Comparison of ENCODE assay signal across 27 mouse cellular contexts in the genomic region with DNA sequence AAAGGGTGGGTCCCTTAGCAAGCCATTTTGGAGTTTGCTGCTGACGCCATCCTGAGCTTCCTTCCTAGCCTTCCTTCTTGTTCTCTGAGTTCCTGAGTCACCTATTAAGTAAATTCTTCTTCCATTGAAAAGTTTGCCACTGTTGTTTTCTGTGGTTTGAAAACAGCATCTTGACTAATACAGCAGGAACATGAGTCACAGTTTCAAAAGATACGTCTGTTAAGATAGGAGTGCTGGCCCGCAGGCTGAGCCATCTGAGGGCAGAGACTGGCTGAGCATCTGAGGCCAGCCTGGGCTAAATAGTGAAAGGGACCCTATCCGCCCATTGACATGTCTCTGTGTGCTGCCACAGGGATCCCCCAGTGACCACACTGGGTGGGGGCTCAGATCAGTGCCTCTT.
DNase-seq lines count a peak whose midpoint lies in the region; ATAC-seq and TF ChIP-seq lines count a peak whose summit lies in the region.
"Had no signal": no experiment of that assay in that cellular context is flagged by ENCODE, and none has a peak within 500 bp of the region (broad histone marks: within the 10 kb centered on the region; RNA-seq: fewer than 3 reads in every experiment).

No protein-coding gene starts in this region.

- ATAC-seq in midbrain, embryonic 13.5 days: no peak
- ATAC-seq: forebrain, embryonic 13.5 days; hindbrain, postnatal 0 days; intestine, embryonic 15.5 days; liver, embryonic 12.5 days; liver, postnatal 0 days had no signal

- no peaks in the 10 kb centered on the region for H3K36me3 ChIP-seq in MEL (ENCODE audit: control insufficient read depth in 1 of 2, insufficient read depth in 2 of 2, low read length in 2 of 2)
- H3K36me3 ChIP-seq in myocyte (ENCODE audit: control insufficient read depth, insufficient read depth): no peaks in the 10 kb centered on the region
- H3K36me3 ChIP-seq in midbrain, embryonic 13.5 days: no peaks in the 10 kb centered on the region
- H3K36me3 ChIP-seq: heart, embryonic 13.5 days; hindbrain, embryonic 12.5 days; intestine, embryonic 15.5 days; limb, embryonic 13.5 days; liver, embryonic 12.5 days; stomach, embryonic 15.5 days had no signal

- DNase-seq in heart, adult 11 months: peak; percentile 68
- no peak for DNase-seq in heart, postnatal 25 days (ENCODE audit: low spot score)
- peak; percentile 37 for DNase-seq in MEL (ENCODE audit: low read depth, low spot score)
- DNase-seq in fibroblast of lung, adult 2 months (ENCODE audit: low read depth): peak; percentile 27
- no peak for DNase-seq in spleen, adult 18-20 months
- DNase-seq in left cerebral cortex, adult 8-10 months (ENCODE audit: low spot score in 2 of 2): no peak
- DNase-seq: adrenal gland, postnatal 14 days; cerebellum, adult 11-12 months; cerebellum, postnatal 10 days; gastrocnemius, postnatal 25 days; heart, postnatal 36 days; kidney, adult 2 months; liver, postnatal 0 days; thymus, postnatal 25 days had no signal

- H3K4me2 ChIP-seq in myocyte (ENCODE audit: low read depth): peak overlapping the region; percentile 28
- no peak overlapping the region for H3K4me2 ChIP-seq in midbrain, embryonic 13.5 days (replicated peaks)
- H3K4me2 ChIP-seq: forebrain, embryonic 13.5 days; heart, embryonic 13.5 days; hindbrain, embryonic 12.5 days; intestine, embryonic 15.5 days; limb, embryonic 13.5 days; liver, embryonic 12.5 days; midbrain, embryonic 11.5 days; stomach, embryonic 15.5 days had no signal

- no peaks in the 10 kb centered on the region for H3K79me2 ChIP-seq in MEL (ENCODE audit: control insufficient read depth, insufficient read depth, low read length, poor library complexity)
- no peaks in the 10 kb centered on the region for H3K79me2 ChIP-seq in myocyte (ENCODE audit: control insufficient read depth, insufficient read depth)

- TF ChIP-seq POLR2A in MEL (IDR thresholded peaks at IDR 0.05; ENCODE audit: control insufficient read depth in 1 of 2, insufficient read depth in 1 of 2, low read depth in 1 of 2, low read length in 2 of 2, poor library complexity in 1 of 2) (no peak), myocyte (IDR thresholded peaks at IDR 0.05; ENCODE audit: insufficient read length, low read depth) (no peak)

- TF ChIP-seq RAD21 in MEL (IDR thresholded peaks at IDR 0.05; ENCODE audit: low read depth, low read length): no peak

- no peaks in the 10 kb centered on the region for H3K9me3 ChIP-seq in MEL (replicated peaks; ENCODE audit: insufficient read depth, low read length)
- no peaks in the 10 kb centered on the region for H3K9me3 ChIP-seq in midbrain, embryonic 13.5 days
- H3K9me3 ChIP-seq: forebrain, embryonic 13.5 days; heart, embryonic 13.5 days; hindbrain, embryonic 12.5 days; intestine, embryonic 15.5 days; limb, embryonic 13.5 days; liver, embryonic 12.5 days; stomach, embryonic 15.5 days had no signal

- H3K4me3 ChIP-seq in MEL (ENCODE audit: control insufficient read depth in 1 of 2, insufficient read depth in 1 of 2, low read depth in 2 of 2, low read length in 2 of 2): no peak overlapping the region
- no peak overlapping the region for H3K4me3 ChIP-seq in myocyte
- H3K4me3 ChIP-seq in midbrain, embryonic 13.5 days (replicated peaks): no peak overlapping the region
- H3K4me3 ChIP-seq: erythroblast, embryonic 14.5 days; forebrain, embryonic 13.5 days; heart, embryonic 13.5 days; hindbrain, embryonic 12.5 days; intestine, embryonic 15.5 days; limb, embryonic 13.5 days; liver, embryonic 12.5 days; stomach, embryonic 15.5 days had no signal

- TF ChIP-seq EP300 in MEL (IDR thresholded peaks at IDR 0.05; ENCODE audit: low read depth in 1 of 2, low read length in 2 of 2): no peak

- H3K4me1 ChIP-seq in MEL (ENCODE audit: control insufficient read depth in 1 of 2, insufficient read depth in 2 of 2, low read length in 2 of 2): peaks cover 0 to 4% of the 10 kb centered on the region in 2 experiments; a peak in 1 of 4 replicates
- no peaks in the 10 kb centered on the region for H3K4me1 ChIP-seq in midbrain, embryonic 13.5 days (replicated peaks)
- H3K4me1 ChIP-seq: forebrain, embryonic 13.5 days; hindbrain, embryonic 12.5 days; limb, embryonic 13.5 days; stomach, embryonic 15.5 days had no signal

- H3K27ac ChIP-seq in MEL (ENCODE audit: control insufficient read depth, low read depth, low read length): no peak overlapping the region
- H3K27ac ChIP-seq in midbrain, embryonic 13.5 days: no peak overlapping the region
- H3K27ac ChIP-seq: forebrain, embryonic 13.5 days; heart, embryonic 13.5 days; hindbrain, embryonic 12.5 days; hindbrain, postnatal 0 days; intestine, embryonic 15.5 days; kidney, postnatal 0 days; limb, embryonic 13.5 days; liver, embryonic 12.5 days; stomach, embryonic 15.5 days had no signal

- no peak overlapping the region for H3K9ac ChIP-seq in MEL (ENCODE audit: control insufficient read depth, low read depth, low read length, poor library complexity, severe bottlenecking)
- no peak overlapping the region for H3K9ac ChIP-seq in midbrain, embryonic 13.5 days (replicated peaks)
- H3K9ac ChIP-seq: forebrain, embryonic 13.5 days; heart, embryonic 13.5 days; hindbrain, embryonic 12.5 days; intestine, embryonic 15.5 days; limb, embryonic 13.5 days; liver, embryonic 12.5 days; liver, postnatal 0 days; stomach, embryonic 15.5 days had no signal

- 83% methylated on average over 4 of the region's 4 CpGs for WGBS in midbrain, embryonic 13.5 days

- TF ChIP-seq CTCF in MEL (IDR thresholded peaks at IDR 0.05 in 2 of 3, conservative IDR thresholded peaks at IDR 0.05 in 1 of 3; ENCODE audit: control insufficient read depth in 1 of 3, insufficient read depth in 1 of 3, low read depth in 2 of 3, low read length in 3 of 3, poor library complexity in 1 of 3, severe bottlenecking in 1 of 3): no peak

- intact Hi-C loops in heart, postnatal 25 days (cut with DNase I): no loop called here

- H3ac ChIP-seq in myocyte (ENCODE audit: control insufficient read depth, insufficient read length): no peak overlapping the region

- H3K27me3 ChIP-seq in MEL (ENCODE audit: control insufficient read depth in 1 of 2, insufficient read depth in 2 of 2, low read length in 2 of 2) (peaks cover 0 to 2% of the 10 kb centered on the region in 2 experiments; a peak in 2 of 4 replicates), myocyte (ENCODE audit: control insufficient read depth, insufficient read depth, insufficient read length) (no peaks in the 10 kb centered on the region)
- H3K27me3 ChIP-seq in midbrain, embryonic 13.5 days: no peaks in the 10 kb centered on the region
- H3K27me3 ChIP-seq: forebrain, embryonic 13.5 days; hindbrain, embryonic 12.5 days; intestine, embryonic 15.5 days; limb, embryonic 13.5 days; stomach, embryonic 15.5 days had no signal

TF ChIP-seq in MEL, 35 proteins besides CTCF, POLR2A, EP300 and RAD21:
- TF ChIP-seq GATA1 (IDR thresholded peaks at IDR 0.05; ENCODE audit: low read depth, low read length) (0 out of 2 replicates have a peak, but pooled peaks have one; percentile 11), UBTF (IDR thresholded peaks at IDR 0.05; ENCODE audit: borderline replicate concordance, insufficient read depth, low read depth, low read length) (no peak)

TF ChIP-seq in myocyte, 11 proteins besides CTCF, POLR2A, EP300 and RAD21:
- TF ChIP-seq SRF (IDR thresholded peaks at IDR 0.05; ENCODE audit: control insufficient read depth, insufficient read length, low read depth): no peak
- TF ChIP-seq MYOD1 (IDR thresholded peaks at IDR 0.05; ENCODE audit: control insufficient read depth in 1 of 3, insufficient read length in 2 of 3, low read depth in 2 of 3): no peak
- 0 out of 2 replicates have a peak, but pooled peaks have one; percentile 9 for TF ChIP-seq CEBPB (IDR thresholded peaks at IDR 0.05; ENCODE audit: insufficient read depth, poor library complexity, severe bottlenecking)
- TF ChIP-seq MAX (IDR thresholded peaks at IDR 0.05; ENCODE audit: low read depth): no peak
- no peak for TF ChIP-seq TCF3 (IDR thresholded peaks at IDR 0.05; ENCODE audit: insufficient read length, low read depth)
TF ChIP-seq in myocyte: peak in this region for 1.

Comparison
In these comparisons a context has a peak if more than half of its experiments do, and no peak if none do; other contexts are left out.
1. DNase-seq: peak in heart, adult 11 months (single experiment), MEL (single experiment) and fibroblast of lung, adult 2 months (single experiment); none in heart, postnatal 25 days (single experiment), spleen, adult 18-20 months (0 of 2) and left cerebral cortex, adult 8-10 months (0 of 2).